Mouse (Mus musculus): ENCODE measurements at regions not wholly inside any gene's neighbourhood (a gene's known extent, or its start where the extent isn't known, plus 50 kb on each side); places are given as distances from the start of the nearest gene placed in this dataset.

- TF ChIP-seq POLR2A (IDR thresholded peaks at IDR 0.05; ENCODE audit: borderline replicate concordance, insufficient read depth, low read length): no peak
- TF ChIP-seq CTCF (IDR thresholded peaks at IDR 0.05; ENCODE audit: borderline replicate concordance, insufficient read depth, low read depth, low read length): no peak
Measured at GRCm38 (mm10) chr7:74688116-74688702, 133.6 kb upstream of the Slco3a1 start.
